Mouse (Mus musculus) hindbrain, postnatal 0 days (tissue): ENCODE measurements around the gene Slc4a4. TPM values are rescaled to one million over a fixed set of nuclear protein-coding genes. Genes with fewer than 3 reads are reported as not detected.

ENCODE experiments used
- ATAC-seq: fragments of 200-750 bp; cut with Nextera tagmentation; 2 replicates; pipeline ENCODE4 v1.8.0; 2017; ENCODE audit warnings: mild to moderate bottlenecking, moderate TSS enrichment, moderate library complexity
- DNase-seq: peaks from one replicate; pipeline ENCODE4 v3.0.0-alpha.2; 2015; ENCODE audit warnings: low spot score
- H3K27ac ChIP-seq: fragments of 300-500 bp; sonication (generic); 2 replicates; pipeline ENCODE4 v1.5.1; 2014; ENCODE audit warnings: mild to moderate bottlenecking
- H3K27me3 ChIP-seq: fragments of 300-500 bp; sonication (generic); 2 replicates; pipeline ENCODE4 v1.6.1; 2014; ENCODE audit warnings: low read length, mixed read lengths; ENCODE audit not compliant: insufficient read depth
- H3K36me3 ChIP-seq: fragments of 300-500 bp; sonication (generic); 2 replicates; pipeline ENCODE4 v1.6.1; 2014; ENCODE audit warnings: low read length, mixed read lengths; ENCODE audit not compliant: insufficient read depth
- H3K4me1 ChIP-seq: fragments of 300-500 bp; sonication (generic); 2 replicates; pipeline ENCODE4 v1.6.1; 2014; ENCODE audit warnings: antibody characterized with exemption, low read length, mixed read lengths; ENCODE audit not compliant: insufficient read depth
- H3K4me2 ChIP-seq: fragments of 300-500 bp; sonication (generic); 2 replicates; pipeline ENCODE4 v1.6.1; 2014; ENCODE audit warnings: low read depth, mild to moderate bottlenecking, low read length, moderate library complexity, mixed read lengths
- H3K4me3 ChIP-seq: fragments of 300-500 bp; sonication (generic); 2 replicates; pipeline ENCODE4 v1.5.1; 2014; ENCODE audit warnings: low read length
- H3K9ac ChIP-seq: fragments of 300-500 bp; sonication (generic); replicated peaks from 2 replicates; pipeline ENCODE4 v1.6.1; 2014; ENCODE audit warnings: mild to moderate bottlenecking, low read length, moderate library complexity, mixed read lengths
- H3K9me3 ChIP-seq: fragments of 300-500 bp; sonication (generic); 2 replicates; pipeline ENCODE4 v1.6.1; 2016; ENCODE audit warnings: low read length, mixed read lengths
- CTCF ChIP-seq: IDR thresholded peaks from 2 replicates; pipeline ENCODE4 v1.5.1; 2016; ENCODE audit warnings: antibody characterized with exemption, control low read depth, low read depth
- WGBS: fragments of 180-500 bp; shearing (Covaris S2); extraction: QIAGEN DNeasy Blood & Tissue Kit; methylation state at CpG from one replicate; pipeline ENCODE4 v1.1.7; 2014; 5-methylcytosine and 5-hydroxymethylcytosine counted together
- polyA plus RNA-seq: library from polyadenylated mRNA; unstranded; fragments of >200 nt; fragmentation: Nextera tagmentation; extraction: Ambion mirVana; gene quantifications from 2 replicates; pipeline ENCODE4 v1.2.1, GENCODE M21; 2015
- total RNA-seq: library from RNA; depleted of rRNA; stranded (reverse); fragments of >200 nt; gene quantifications from 2 replicates; pipeline ENCODE4 v1.2.3, GENCODE M21; 2014

Slc4a4 gene
- total and polyA plus RNA-seq, 2 experiments from 2014 or later = 31.1 to 68.8 TPM

- TF ChIP-seq CTCF = no peak
- H3K9ac ChIP-seq = no peak overlapping the region
- H3K27ac ChIP-seq = no peak overlapping the region
- no peaks in the 10 kb centered on the region for H3K4me1 ChIP-seq
- no peak overlapping the region for H3K4me3 ChIP-seq
- no peak overlapping the region for H3K4me2 ChIP-seq
- H3K27me3 ChIP-seq = no peaks in the 10 kb centered on the region
- no peak for DNase-seq
- WGBS = 71% methylated on average over 2 of the region's 2 CpGs
- no peak for ATAC-seq
- H3K36me3 ChIP-seq = no peaks in the 10 kb centered on the region
- H3K9me3 ChIP-seq = no peaks in the 10 kb centered on the region
Measured at GRCm38 (mm10) chr5:89056370-89056769, 169.8 kb downstream of the Slc4a4 start.

- H3K4me2 ChIP-seq = no peak overlapping the region
- H3K4me3 ChIP-seq = no peak overlapping the region
- DNase-seq = no peak
- TF ChIP-seq CTCF = no peak
- no peak overlapping the region for H3K9ac ChIP-seq
- ATAC-seq = no peak
- no peaks in the 10 kb centered on the region for H3K36me3 ChIP-seq
- no peaks in the 10 kb centered on the region for H3K9me3 ChIP-seq
- no peak overlapping the region for H3K27ac ChIP-seq
- no peaks in the 10 kb centered on the region for H3K27me3 ChIP-seq
- 76% methylated on average over 9 of the region's 9 CpGs for WGBS
- no peaks in the 10 kb centered on the region for H3K4me1 ChIP-seq
Measured at GRCm38 (mm10) chr5:89061097-89061496, 174.5 kb downstream of the Slc4a4 start.

- ATAC-seq (no peak), DNase-seq (no peak)
- Histone ChIP-seq H3K36me3 (no peaks in the 10 kb centered on the region), H3K9me3 (no peaks in the 10 kb centered on the region), H3K4me2 (no peak overlapping the region), H3K27me3 (no peaks in the 10 kb centered on the region), H3K27ac (no peak overlapping the region), H3K4me1 (no peaks in the 10 kb centered on the region), H3K4me3 (no peak overlapping the region), H3K9ac (no peak overlapping the region)
- TF ChIP-seq CTCF = no peak
- 89% methylated on average over 5 of the region's 5 CpGs for WGBS
Measured at GRCm38 (mm10) chr5:89062286-89062685, 175.7 kb downstream of the Slc4a4 start.

GRCm38 (mm10) chr5:89067111-89067510, 180.5 kb downstream of the Slc4a4 start:
- Histone ChIP-seq H3K27me3 (no peaks in the 10 kb centered on the region), H3K36me3 (no peaks in the 10 kb centered on the region), H3K4me3 (no peak overlapping the region), H3K27ac (no peak overlapping the region), H3K9me3 (no peaks in the 10 kb centered on the region), H3K4me1 (no peaks in the 10 kb centered on the region), H3K9ac (no peak overlapping the region), H3K4me2 (no peak overlapping the region)
- no peak for TF ChIP-seq CTCF
- DNase-seq = no peak
- WGBS = 76% methylated on average over 4 of the region's 4 CpGs
- ATAC-seq = no peak

- Histone ChIP-seq H3K27ac (no peak overlapping the region), H3K9me3 (no peaks in the 10 kb centered on the region), H3K36me3 (no peaks in the 10 kb centered on the region), H3K4me1 (no peaks in the 10 kb centered on the region), H3K27me3 (no peaks in the 10 kb centered on the region), H3K4me2 (no peak overlapping the region), H3K4me3 (no peak overlapping the region), H3K9ac (no peak overlapping the region)
- WGBS = 70% methylated on average over 5 of the region's 5 CpGs
- DNase-seq = no peak
- peak; percentile 69 for ATAC-seq
- TF ChIP-seq CTCF = no peak
Measured at GRCm38 (mm10) chr5:89068072-89068471, 181.5 kb downstream of the Slc4a4 start.

- no peak for TF ChIP-seq CTCF
- Histone ChIP-seq H3K36me3 (no peaks in the 10 kb centered on the region), H3K4me2 (no peak overlapping the region), H3K4me1 (no peaks in the 10 kb centered on the region), H3K27ac (no peak overlapping the region), H3K9me3 (no peaks in the 10 kb centered on the region), H3K9ac (no peak overlapping the region), H3K4me3 (no peak overlapping the region), H3K27me3 (no peaks in the 10 kb centered on the region)
- DNase-seq (no peak), ATAC-seq (no peak)
- 90% methylated on average over 3 of the region's 3 CpGs for WGBS
Measured at GRCm38 (mm10) chr5:89070051-89070450, 183.4 kb downstream of the Slc4a4 start.

GRCm38 (mm10) chr5:89071957-89072356, 185.3 kb downstream of the Slc4a4 start:
- no peak overlapping the region for H3K4me2 ChIP-seq
- WGBS = 92% methylated on average over 4 of the region's 4 CpGs
- no peak for TF ChIP-seq CTCF
- H3K36me3 ChIP-seq = no peaks in the 10 kb centered on the region
- no peaks in the 10 kb centered on the region for H3K27me3 ChIP-seq
- no peak overlapping the region for H3K9ac ChIP-seq
- no peak for DNase-seq
- H3K4me3 ChIP-seq = no peak overlapping the region
- no peaks in the 10 kb centered on the region for H3K4me1 ChIP-seq
- no peak overlapping the region for H3K27ac ChIP-seq
- no peaks in the 10 kb centered on the region for H3K9me3 ChIP-seq
- no peak for ATAC-seq
